Mouse (Mus musculus) testis, adult 2 months (tissue): Measurements from ENCODE around the gene Syt12.

Experiments used
- CTCF ChIP-seq: fragments of 200-500 bp; IDR thresholded peaks from 2 replicates; pipeline ENCODE4 v1.5.1; 2012; ENCODE audit warnings: low read depth, mild to moderate bottlenecking, inconsistent platforms, low read length, moderate library complexity; ENCODE audit not compliant: control insufficient read depth, insufficient read depth, insufficient replicate concordance
- POLR2A ChIP-seq: fragments of 200-500 bp; IDR thresholded peaks from 2 replicates; pipeline ENCODE4 v1.6.1; 2012; ENCODE audit warnings: low read depth, mild to moderate bottlenecking, inconsistent platforms, low read length, moderate library complexity; ENCODE audit not compliant: control insufficient read depth

GRCm38 (mm10) chr19:4515746-4516145 is 38.5 kb upstream of the Syt12 start:
- TF ChIP-seq CTCF (no peak), POLR2A (no peak)
